Mouse (Mus musculus): ENCODE measurements around the gene Msmb.
"Not testable (repeated sequence)": the region's sequence is repeated elsewhere in the genome, so short reads cannot be mapped to it uniquely, and the experiment has no call there.

Msmb gene

DNA sequence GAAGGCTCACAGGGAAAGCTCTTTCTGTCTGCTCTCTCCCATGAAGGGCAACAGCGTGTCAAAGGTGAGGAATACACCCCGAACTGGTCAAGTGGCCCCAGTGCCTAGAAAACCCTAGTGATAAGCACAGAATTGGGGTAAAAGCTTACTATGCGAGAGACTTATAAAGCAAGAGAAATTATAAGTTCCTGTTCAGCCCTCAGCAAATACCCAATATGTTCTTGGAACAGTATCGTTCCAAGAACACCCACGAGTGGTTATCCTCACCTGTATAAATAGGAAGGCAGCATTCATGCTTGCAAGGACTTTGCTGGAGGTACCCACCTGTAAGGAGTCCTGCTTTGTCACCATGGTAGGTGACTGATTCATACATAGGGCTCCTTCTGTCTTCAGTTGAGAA lies at the start of gene Msmb:
TSS of gene Msmb (plus strand) at position 301 of the 400 bp plus-strand sequence.
- no peak for DNase-seq

DNA sequence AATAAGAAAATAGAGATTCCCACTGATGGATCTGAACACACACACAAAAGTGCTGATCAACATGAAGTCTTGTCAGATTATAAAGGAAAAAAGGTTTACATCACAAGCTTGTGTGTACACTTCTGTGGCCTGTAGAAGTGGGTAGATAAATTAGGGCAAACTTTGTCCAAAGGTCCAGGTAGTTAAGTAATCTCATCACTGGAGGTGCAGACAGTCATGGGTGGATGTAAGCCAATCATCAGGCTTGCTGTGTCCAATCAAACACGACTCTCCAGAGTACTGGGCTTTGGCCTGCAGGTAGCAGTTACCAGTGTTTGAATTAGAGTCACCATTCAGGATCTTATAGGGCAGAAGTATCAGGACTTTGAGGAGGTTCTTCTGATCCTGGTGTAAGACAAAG lies 48.8 kb upstream of the Msmb start:
- DNase-seq, result no peak

DNA sequence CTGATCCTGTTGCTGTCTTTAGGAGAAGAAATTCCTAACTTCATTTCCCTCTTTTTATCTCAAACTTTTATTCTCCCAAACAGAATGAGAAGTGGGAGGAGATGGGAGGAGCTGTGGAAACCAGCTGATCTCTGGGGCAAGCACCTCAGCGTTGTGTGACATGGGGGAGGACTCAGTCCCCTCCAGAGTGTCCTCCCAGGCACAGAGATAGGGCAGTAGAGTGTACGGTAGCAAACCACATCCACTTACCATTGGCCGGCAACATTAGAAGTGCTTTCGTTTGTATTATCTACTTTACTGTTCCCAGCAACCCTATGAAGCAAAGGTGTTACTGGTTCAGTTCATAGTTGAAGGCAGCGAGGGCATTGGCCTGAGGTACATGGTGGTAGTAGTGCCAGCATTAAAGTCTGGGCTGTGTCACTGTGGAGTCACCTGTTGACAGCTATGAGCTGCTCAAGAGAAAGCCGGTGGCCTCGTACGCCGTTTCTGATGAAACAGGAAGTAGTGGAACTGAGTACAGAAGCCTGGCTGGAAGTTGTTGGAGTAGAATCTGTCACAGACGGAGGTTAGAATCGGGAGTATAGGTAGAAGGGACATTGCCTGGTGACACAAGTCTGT lies 48.2 kb upstream of the Msmb start:
- DNase-seq, result no peak

DNA sequence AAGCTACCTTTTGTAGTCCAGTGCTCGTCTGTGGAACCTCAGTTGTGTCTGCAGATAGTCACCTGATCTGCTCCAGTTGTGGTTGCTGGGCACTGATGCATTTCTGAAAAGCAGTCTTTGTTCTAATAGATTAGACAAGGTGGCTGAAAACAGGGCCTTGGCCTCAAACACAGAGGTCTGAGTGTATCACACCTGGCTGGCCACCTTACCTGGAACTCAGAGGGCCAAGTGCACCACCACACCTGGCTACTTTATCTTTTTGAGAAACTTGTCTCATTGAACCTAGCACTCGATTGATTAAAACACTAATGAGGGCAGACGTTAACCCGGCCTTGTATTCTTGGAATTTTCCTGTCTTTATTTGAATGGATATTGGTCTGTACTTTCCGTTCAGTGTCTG lies 46.2 kb upstream of the Msmb start:
- no peak for DNase-seq

DNA sequence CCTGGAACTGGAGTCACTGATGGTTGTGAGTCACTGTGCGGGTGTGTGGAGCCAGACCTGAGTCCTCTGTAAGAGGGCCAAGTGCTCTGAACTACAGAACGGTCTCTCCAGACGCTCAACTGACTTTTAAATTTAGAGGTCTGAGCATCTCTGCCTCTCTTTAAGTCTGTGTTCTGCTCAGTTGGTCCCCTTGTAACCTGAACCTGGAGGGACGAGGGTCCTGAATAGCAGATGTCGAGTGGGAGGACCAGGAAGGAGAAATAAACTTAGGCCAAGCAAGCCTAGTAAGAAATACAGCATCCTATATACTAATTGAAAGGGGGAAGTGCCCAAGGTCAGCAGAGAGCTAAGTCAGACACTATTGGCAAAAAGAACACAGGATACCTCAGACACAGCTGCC lies 45.1 kb upstream of the Msmb start:
- DNase-seq, result no peak

DNA sequence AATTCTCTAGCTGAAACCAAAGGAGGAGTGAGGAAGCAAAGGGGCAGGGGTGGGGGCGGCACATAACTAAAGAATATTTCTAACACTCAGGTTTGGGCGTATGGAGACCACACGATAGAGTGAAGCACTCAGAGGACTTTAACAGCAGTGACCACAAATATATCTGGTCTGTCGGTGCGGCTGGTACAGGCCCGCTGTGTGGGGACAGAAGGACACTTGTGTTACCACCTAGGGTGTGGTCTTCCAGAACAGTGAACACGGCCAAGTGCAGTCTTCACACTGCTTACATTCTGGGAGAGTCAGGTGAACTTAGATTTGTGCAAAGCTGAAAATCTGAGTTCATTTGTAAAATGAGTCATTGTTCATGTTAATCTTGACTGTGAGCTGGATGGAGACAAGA lies 44.1 kb upstream of the Msmb start:
- no peak for DNase-seq

DNA sequence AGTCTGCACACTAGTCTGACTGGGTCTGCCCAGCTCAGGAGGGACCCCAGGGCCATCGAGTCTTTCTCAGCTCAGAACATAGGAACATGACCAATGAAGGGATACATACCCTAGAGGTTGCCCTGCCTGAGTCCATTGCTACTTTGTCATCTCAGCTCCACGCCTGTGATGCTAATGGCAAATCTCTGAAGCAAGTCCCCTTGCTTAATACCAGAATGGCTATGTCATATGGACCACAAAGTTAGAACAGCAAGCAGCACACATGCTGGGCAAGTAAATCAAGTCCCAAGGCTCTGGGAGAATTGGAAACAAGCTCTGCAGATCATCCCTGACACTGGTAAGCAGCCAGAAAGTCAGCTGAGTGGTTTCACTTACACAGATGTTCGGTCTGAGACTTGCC lies 42.9 kb upstream of the Msmb start:
- DNase-seq, result no peak

DNA sequence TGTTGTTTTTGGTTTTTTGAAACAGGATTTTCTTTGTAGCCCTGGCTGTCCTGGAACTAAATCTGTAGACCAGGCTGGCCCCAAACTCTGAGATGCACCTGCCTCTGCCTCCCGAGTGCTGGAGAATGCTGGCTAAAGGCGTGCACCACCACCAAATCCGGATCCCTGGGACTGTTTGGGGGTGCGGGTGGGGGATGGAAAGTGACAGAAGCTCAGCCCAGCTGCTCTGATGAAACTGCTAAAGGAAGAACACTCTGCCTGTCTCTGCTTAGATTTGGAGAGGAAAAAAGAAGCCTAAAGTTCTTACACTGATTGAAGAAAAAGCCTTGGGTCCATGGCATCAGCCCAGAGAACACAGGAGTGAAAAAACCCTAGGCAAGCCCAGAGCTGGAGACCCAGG lies 38.3 kb upstream of the Msmb start:
- no peak for DNase-seq

DNA sequence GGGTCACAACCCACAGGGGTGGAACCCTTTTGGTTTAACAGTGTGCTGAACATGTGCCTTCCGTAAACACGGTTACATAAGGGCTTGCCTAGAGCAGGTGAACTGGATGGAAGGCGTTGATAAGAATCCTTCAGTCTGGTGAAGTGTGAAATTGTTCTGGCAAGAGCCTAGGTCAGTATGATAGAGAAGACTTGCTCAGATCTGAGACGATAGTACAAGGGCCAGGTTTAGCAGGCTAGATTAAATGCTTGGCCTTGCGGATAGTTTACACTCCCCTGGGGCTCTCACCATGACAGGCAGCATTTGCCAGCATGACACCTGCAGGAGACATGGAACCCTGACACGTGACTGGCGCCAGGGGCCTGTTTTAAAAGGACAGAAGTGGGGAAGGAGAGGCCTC lies 36.2 kb upstream of the Msmb start:
- no peak for DNase-seq

DNA sequence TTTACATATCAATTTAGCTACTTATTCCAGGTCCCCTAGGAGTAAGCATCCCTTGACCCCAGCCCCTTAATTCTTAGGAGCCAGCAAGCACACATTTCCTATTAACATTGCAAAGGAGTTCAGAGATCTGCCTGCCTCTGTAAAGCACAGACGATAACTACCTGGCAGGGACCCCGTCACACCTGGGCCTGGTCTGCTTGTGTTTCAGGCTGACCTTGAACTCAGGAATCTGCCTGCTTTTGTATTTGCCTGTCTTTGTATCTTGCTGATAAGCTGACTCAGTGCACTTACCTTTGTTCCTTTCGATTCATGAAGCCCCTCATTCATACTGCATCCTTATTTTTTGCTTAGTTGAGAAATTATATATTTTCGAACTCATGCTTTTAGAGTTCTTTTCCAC lies 34.9 kb upstream of the Msmb start:
- DNase-seq, result no peak

DNA sequence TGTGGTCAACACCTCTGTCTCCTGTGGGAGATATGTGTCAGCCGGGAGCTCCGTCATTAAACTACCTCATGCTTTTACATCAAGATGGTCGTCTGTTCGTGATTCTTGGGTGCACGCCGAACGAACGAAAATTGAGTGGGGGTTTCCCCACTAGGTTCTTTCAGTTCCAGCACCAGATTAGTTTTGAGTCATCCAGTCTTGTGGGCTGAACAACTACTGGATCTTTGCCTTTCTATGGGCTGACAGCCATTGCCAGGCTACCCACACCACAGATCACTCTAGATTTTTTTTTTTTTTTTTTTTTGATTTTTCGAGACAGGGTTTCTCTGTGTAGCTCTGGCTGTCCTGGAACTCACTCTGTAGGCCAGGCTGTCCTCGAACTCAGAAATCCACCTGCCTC lies 29.7 kb upstream of the Msmb start:
- DNase-seq, result not testable (repeated sequence)

DNA sequence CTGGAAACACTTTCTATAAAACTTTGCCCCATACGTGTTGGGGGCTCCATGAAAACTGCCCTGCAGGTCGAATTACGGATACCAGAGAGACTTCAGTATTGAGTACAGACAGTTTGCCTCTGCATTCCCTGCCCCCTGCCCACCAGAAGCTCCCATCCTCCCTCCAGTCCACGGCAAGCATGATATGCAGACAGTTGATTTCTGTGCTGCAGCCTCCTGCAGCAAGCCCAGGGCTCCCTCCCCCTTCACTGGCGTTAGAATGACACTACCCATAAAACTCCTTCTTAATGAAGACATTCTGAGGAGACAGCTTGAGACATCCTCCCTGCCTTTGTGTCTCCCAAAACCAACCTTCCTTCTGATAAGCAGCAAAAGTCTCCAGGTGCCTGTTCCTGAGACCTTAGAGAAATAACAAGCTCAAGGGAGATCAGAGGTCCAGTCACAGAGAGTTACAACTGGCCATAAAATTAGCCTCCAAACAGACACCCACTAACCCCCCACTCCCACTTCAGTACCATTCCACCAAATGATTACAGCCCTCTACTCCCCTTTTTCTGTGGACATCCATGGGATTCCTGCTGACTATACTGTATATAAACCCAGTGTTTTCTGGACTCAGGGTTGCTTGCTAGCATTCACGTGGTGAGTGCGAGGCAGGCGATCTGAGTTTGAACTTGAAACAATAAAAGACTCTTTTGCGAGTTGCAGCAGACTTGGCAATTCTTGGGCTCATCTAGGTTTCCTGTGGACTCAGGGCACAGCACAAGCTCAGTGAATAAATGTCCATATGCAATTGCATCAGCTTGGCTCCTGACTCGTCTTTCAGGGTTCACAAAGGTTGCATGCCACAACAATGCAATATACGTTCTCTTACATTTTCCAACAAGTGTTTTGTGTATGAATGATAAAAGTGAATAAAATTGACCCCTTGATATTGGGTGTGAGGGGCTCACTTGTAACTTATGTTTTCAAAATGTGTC lies 20.6 kb upstream of the Msmb start:
- no peak for DNase-seq

DNA sequence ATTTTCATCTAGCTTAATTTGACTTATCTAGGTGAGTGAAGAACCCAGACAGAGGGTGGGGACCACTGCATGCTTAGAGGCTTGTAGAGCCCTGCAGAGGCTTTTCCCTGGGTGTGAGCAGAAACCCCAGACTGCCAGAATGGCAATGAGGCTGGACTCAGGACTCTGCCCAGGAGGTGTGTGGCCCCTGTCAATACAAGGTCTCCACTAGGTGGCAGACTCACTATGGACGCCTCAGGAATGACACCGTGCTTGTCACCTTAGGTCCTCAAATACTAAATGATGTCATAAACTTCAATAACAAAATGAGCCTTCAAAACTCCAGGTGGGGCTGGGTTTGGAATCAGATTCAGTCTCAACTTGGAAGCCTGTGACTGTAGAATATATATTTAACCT lies 19.9 kb upstream of the Msmb start:
- DNase-seq, result no peak

DNA sequence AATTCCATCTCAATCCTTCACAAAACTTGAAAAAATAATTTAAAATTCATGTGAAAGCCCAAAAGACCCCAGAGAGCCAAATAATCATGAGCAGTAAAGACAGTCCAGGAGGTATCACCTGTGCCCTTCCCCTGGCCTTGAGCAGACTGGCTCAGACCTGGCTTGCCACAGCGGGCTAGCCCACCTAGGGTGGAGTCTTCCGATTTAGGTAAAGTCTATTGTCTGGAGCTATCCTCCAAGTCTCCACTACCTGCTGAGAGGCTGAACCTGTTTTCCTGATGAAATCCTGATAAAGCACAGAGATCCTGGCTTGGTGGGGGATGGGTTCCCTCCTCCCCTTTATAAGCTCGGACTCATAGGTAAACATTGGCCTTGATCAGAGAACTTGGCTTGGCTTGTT lies 17.6 kb upstream of the Msmb start:
- no peak for DNase-seq

DNA sequence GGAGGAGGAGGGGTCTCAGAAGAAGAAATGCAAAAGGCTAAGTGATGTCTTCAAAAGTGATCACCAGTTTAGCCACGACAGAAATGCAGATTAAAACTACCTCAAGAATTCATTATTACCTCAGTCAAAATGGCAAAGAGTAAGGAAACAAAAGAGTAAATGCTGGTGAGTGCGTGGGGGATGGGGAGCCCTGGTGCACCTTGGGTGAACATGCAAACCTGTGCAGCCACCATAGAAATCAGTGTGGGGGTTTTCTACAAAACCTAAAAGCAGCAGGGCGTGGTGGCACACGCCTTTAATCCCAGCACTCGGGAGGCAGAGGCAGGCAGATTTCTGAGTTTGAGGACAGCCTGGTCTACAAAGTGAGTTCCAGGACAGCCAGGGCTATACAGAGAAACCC lies 16.6 kb upstream of the Msmb start:
- DNase-seq, result not testable (repeated sequence)

DNA sequence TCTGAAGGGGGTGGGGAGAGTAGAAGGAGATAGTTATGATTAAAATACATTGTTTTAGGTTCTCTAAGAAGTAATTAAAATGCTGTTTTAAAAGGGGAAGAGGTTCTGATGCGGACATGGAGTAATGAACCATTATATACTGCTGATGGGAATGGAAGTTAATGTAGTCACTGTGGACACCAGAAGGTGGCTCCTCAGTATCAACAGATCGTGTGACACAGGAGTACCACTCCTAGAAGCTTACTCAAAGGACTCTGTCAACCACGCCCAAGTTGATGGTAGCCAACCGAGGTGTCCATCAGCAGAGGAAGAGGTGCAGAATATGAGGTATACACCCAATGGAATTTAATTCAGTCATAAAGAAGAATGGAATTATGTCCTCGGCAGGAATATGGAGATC lies 13.4 kb upstream of the Msmb start:
- DNase-seq, result no peak

DNA sequence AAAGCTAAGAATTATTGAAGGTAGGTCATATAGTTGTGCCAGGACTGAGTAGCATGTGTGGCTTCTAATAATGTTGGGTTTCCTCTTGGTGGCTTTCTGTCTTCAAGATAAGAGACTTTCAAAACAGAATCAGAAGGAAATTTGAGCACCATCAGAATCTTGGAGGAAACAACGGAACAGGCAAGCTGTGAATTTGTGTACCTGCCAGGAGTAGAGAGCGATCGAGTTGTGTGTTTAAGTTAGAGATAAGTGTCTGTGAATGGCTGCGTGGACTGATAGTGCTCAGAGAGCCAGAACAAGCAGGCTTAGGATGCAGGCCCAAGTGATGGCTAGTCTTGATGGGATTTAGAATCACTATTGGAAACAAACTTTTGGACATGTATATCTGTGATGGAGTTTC lies 10.0 kb upstream of the Msmb start:
- no peak for DNase-seq

DNA sequence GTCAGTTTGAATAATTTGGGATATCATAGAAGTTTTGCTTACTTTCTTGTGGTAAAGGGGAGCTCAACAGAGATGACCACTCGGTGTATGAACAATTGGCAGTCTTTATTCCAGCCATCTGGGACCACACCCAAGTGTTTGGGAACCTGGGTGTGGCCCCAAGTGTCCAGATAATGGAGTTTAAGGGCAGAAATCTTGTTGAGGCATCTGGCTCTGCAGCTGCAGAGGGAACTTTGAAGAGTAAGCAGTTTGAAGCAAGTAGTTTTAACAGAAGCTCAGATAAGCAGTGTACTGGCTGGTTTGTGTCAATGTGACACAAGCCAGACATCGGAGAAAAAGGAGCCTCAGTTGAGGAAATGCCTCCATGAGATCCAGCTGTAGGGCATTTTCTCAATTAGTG lies 7.5 kb upstream of the Msmb start:
- DNase-seq, result no peak

DNA sequence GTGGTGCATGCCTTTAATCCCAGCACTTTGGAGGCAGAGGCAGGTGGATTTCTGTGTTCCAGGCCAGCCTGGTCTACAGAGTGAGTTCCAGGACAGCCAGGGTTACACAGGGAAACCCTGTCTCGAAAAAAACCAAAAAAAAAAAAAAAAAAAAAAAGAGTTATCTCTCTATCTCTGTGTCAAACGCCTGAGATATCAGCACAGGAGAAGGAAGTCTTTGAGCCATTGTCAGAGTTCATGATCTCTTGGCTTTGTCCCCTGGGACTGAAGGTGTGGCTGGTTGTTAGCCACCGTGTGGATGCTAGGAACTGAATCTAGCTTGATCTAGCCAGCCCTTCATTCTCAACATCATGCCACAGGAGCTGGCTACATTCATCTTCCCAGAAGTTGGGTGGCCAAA lies 5.4 kb upstream of the Msmb start:
- not testable (repeated sequence) for DNase-seq

DNA sequence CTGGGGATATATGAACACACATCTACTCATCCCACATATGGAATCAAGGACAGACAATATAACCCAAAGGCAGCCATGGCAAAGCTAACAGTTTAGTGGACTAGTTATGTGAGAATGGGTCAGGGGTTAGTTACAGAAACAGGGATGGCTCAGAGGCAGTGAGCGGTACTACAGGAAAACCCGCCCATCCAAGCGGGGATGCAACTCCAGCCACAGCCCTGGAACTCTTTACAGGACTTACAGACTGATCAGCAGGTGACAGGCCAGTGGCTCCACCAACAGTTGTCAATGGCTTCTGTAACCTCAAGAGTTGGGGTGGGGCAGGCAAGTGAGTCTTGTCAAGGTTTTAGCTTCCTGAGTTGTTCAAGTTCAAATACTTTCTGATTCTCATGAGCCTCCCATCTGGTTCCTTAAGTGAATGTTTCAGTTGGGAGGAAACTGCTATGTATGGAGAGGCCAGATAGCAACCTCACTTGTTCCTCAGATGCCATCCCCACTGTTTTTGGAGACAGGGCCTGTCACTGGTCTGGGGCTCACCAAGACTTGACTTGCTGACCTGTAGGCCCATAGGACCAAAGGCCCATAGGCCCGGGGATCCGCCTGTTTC lies 1.4 kb upstream of the Msmb start:
- no peak for DNase-seq

DNA sequence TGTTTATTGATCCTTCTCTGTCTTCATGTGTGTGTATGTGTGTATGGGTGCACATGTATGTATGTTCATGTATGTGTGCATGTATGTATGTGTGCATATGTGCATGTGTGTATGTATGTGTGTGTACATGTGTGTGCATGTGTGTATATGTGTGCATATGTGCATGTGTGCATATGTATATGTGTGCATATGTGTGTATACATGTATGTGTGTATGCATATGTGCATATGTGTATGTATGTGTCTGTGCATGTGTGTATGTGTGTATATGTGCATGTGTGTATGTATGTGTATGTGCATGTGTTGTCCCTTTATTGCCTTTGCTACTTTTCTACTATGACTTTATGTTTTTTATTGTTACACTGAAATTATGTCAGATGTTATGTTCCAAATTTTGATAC lies 2.9 kb downstream of the Msmb start:
- DNase-seq, result no peak

DNA sequence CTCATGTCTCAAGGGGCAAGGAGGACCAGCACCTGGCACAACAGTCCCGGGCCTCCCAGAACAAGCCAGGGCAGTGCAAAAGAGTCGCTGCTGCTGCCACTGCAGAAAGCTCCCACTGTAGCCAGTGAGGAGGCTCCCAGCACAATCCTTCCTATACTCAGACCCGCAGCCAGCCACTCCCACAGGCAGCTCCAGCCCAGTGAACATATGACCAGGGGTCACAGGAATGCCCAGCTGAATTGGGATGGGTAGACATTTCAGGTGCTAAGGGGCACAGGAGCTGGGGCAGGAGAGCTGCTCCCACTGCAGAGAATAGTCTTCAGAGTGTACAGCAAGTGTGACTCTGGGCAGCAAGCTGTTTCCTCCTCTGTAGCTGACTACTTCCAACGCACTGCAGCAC lies 3.6 kb downstream of the Msmb start:
- DNase-seq, result no peak

DNA sequence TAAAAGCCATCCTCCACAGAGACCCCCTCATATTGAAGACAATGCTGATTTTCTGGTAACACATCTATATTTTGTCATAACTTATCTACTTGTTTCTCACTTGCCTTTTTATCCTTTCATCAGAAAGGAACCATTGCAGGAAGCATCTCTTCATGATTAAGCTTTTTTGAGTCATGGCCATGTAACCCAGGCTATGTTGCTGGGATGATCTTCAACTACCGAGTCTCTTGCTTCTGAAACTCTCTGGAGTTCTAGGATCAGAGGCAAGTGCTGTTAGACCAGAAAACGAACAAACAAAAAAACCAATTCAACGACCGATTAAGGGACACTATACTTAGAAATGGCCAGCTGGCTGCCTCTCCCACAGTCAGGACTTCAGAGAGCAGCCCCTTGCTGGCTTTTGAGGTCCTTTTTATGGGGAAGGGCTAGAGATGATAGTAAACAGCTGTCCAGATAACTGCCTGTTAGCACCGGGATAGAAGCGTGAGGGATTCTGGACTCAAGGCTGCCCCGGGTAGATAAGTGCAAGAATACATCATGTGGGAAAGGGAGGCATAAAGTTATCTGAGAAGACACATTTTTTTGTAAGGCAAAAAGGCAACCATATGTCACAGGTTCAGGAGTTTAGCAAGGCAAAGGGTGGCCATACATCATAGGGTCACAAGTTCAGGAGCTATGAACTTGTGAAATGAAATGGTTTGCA lies 4.1 kb downstream of the Msmb start:
- no peak for DNase-seq

DNA sequence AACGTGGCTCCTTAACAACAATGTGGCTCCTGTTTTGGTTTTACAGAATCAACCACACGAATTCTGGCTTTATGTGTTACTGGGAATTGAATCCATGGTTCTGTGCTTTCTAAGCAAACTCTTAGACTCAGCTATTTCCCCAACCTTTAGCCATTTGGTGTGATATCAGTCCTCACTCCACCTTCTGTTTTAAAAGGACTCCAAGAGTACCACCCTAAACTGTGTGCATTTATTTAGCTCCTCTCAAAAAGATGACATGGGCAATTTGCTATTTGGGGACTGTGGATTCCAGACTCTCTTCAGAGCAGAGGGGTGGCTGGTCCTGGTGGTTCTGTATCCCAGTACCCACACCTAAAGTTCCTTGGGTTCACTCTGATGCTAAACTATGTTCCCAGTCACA lies 4.8 kb downstream of the Msmb start:
- no peak for DNase-seq
